ENCODE assay signal across 26 mouse cellular contexts in the genomic region with DNA sequence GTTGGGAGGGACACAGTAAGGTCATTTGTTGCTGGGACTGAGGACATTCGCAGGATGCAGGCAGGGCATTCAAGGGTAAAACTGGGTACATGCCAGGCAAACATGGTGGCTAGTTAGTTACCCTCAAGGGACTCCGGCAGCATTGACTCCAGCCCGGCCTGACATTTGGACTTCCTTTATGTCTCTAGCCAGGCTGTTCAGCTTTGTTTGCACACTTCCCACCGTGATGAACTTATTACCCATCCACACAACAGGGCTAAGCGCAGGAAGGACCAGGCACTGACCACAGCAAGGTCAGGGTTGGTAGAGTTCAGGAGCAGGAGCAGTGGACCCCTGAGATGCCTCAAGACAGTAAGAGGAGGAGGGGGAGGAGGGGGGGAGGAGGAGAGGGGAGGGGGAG. TPM values are rescaled to one million over a fixed set of nuclear protein-coding genes. Genes with fewer than 3 reads are reported as not detected.
DNase-seq lines count a peak whose midpoint lies in the region; ATAC-seq and TF ChIP-seq lines count a peak whose summit lies in the region.
"Had no signal": no experiment of that assay in that cellular context is flagged by ENCODE, and none has a peak within 500 bp of the region (broad histone marks: within the 10 kb centered on the region; RNA-seq: fewer than 3 reads in every experiment).

No protein-coding gene starts in this region.

- no peak for TF ChIP-seq CTCF in heart, postnatal 0 days (IDR thresholded peaks at IDR 0.05; ENCODE audit: low read depth)

- WGBS in heart, postnatal 0 days = 64% methylated on average over 5 of the region's 5 CpGs

- H3K27me3 ChIP-seq in heart, postnatal 0 days (ENCODE audit: control insufficient read depth, insufficient read depth, low read length) = no peaks in the 10 kb centered on the region
- H3K27me3 ChIP-seq: forebrain, embryonic 15.5 days; heart, embryonic 15.5 days; hindbrain, embryonic 12.5 days; limb, embryonic 13.5 days; liver, embryonic 13.5 days; midbrain, embryonic 13.5 days had no signal

- intact Hi-C loops in heart, postnatal 36 days (cut with DNase I) = no loop called here

- H3K4me2 ChIP-seq in heart, postnatal 0 days (ENCODE audit: low read depth, low read length) = no peak overlapping the region
- H3K4me2 ChIP-seq: forebrain, embryonic 15.5 days; heart, embryonic 15.5 days; hindbrain, embryonic 12.5 days; limb, embryonic 13.5 days; liver, embryonic 13.5 days; midbrain, embryonic 13.5 days had no signal

- TF ChIP-seq EP300 in heart, postnatal 0 days (IDR thresholded peaks at IDR 0.05; ENCODE audit: low read depth) = no peak

- DNase-seq in cerebellum, postnatal 10 days = peak; percentile 22 to 46
- DNase-seq in cerebellum, adult 9-10 months = no peak
- DNase-seq in heart, postnatal 0 days (ENCODE audit: low spot score) = no peak
- DNase-seq in heart, postnatal 36 days = no peak
- peak; percentile 45 for DNase-seq in kidney, postnatal 10 days
- no peak for DNase-seq in kidney, postnatal 4 days
- DNase-seq in kidney, postnatal 14 days = peak; percentile 41
- no peak for DNase-seq in thymus, postnatal 14 days
- DNase-seq: adrenal gland, adult 8-10 months; cerebellum, adult 18-20 months; cerebellum, postnatal 36 days; embryo, embryonic 11 days; gastrocnemius, postnatal 10 days; heart, adult 18-20 months; liver, embryonic 13.5 days; thymus, adult 2 months had no signal

- peaks cover 59% of the 10 kb centered on the region for H3K4me1 ChIP-seq in heart, postnatal 0 days (ENCODE audit: control insufficient read depth, insufficient read depth)

- H3K9ac ChIP-seq in heart, postnatal 0 days (replicated peaks; ENCODE audit: low read depth, low read length) = no peak overlapping the region
- H3K9ac ChIP-seq: forebrain, embryonic 15.5 days; heart, embryonic 15.5 days; hindbrain, embryonic 12.5 days; limb, embryonic 13.5 days; liver, embryonic 13.5 days; midbrain, embryonic 13.5 days had no signal

- no peak for ATAC-seq in heart, postnatal 0 days (ENCODE audit: insufficient read depth, low read depth)
- ATAC-seq: activated CD4-positive, CD25-positive, alpha-beta regulatory T cell, adult 4 months; forebrain, embryonic 15.5 days; lung, postnatal 0 days; midbrain, embryonic 13.5 days had no signal

- H3K9me3 ChIP-seq in heart, postnatal 0 days (replicated peaks; ENCODE audit: control insufficient read depth, low read length) = no peaks in the 10 kb centered on the region
- H3K9me3 ChIP-seq: forebrain, embryonic 15.5 days; heart, embryonic 15.5 days; hindbrain, embryonic 12.5 days; limb, embryonic 13.5 days; liver, embryonic 13.5 days; midbrain, embryonic 13.5 days had no signal

- no peak overlapping the region for H3K4me3 ChIP-seq in heart, postnatal 0 days (ENCODE audit: low read depth, low read length)
- H3K4me3 ChIP-seq: forebrain, embryonic 15.5 days; heart, embryonic 15.5 days; hindbrain, embryonic 12.5 days; limb, embryonic 13.5 days; liver, embryonic 13.5 days; midbrain, embryonic 13.5 days had no signal

- H3K36me3 ChIP-seq in heart, postnatal 0 days (replicated peaks; ENCODE audit: control insufficient read depth, insufficient read depth, low read length) = no peaks in the 10 kb centered on the region
- H3K36me3 ChIP-seq: forebrain, embryonic 15.5 days; heart, embryonic 15.5 days; hindbrain, embryonic 12.5 days; limb, embryonic 13.5 days; liver, embryonic 13.5 days; midbrain, embryonic 13.5 days had no signal

- H3K27ac ChIP-seq in heart, postnatal 0 days (ENCODE audit: low read depth) = peak overlapping the region; percentile 51
- H3K27ac ChIP-seq: forebrain, embryonic 15.5 days; heart, embryonic 15.5 days; hindbrain, embryonic 12.5 days; limb, embryonic 13.5 days; liver, embryonic 13.5 days; midbrain, embryonic 13.5 days had no signal

RNA-seq across cellular contexts. Expression of a gene that starts 1.8 kb away (rescaled TPM):
- 69.3 and 80.6 TPM in 2 replicates for total RNA-seq in heart, postnatal 0 days (2014; rRNA removed; ENCODE audit: low replicate concordance)
- 61.3 and 65.2 TPM in 2 replicates for polyA plus RNA-seq in heart, postnatal 0 days (2015; fragmentation: Nextera tagmentation; extraction: Ambion mirVana)
- 10 to 100 TPM; 74.3 to 87.1 TPM for total RNA-seq in heart, postnatal 36 days (2021)
- total RNA-seq: megakaryocyte progenitor cell, adult 5-6 weeks; monocyte, adult 5-6 weeks had no signal

RNA-seq across cellular contexts. Expression of a gene that starts 34.7 kb away (rescaled TPM):
- total RNA-seq in heart, postnatal 0 days (2014; rRNA removed; ENCODE audit: low replicate concordance) = 1.0 and 3.6 TPM in 2 replicates
- polyA plus RNA-seq in heart, postnatal 0 days (2015; fragmentation: Nextera tagmentation; extraction: Ambion mirVana) = 3.0 and 3.1 TPM in 2 replicates
- total RNA-seq in heart, postnatal 36 days (2021) = under 1 TPM; 0.41 to 0.44 TPM
- total RNA-seq: monocyte, adult 5-6 weeks; neutrophil, adult 5-6 weeks had no signal
- polyA plus RNA-seq: activated CD4-positive, CD25-positive, alpha-beta regulatory T cell, adult 4 months had no signal

Comparison
In these comparisons a context has a peak if more than half of its experiments do, and no peak if none do; other contexts are left out.
1. DNase-seq: peak in cerebellum, postnatal 10 days (2 of 2), kidney, postnatal 10 days (single experiment) and kidney, postnatal 14 days (single experiment); none in cerebellum, adult 9-10 months (single experiment), heart, postnatal 0 days (single experiment), heart, postnatal 36 days (0 of 2), kidney, postnatal 4 days (0 of 2) and thymus, postnatal 14 days (single experiment).